Mouse (Mus musculus) neutrophil, adult 83 days (primary cell): Measurements from ENCODE around the gene Retreg1. TPM values are rescaled to one million over a fixed set of nuclear protein-coding genes. Genes with fewer than 3 reads are reported as not detected.

Source experiments
- total RNA-seq, 2 experiments: library from RNA; stranded (reverse); gene quantifications; one replicate each; pipeline ENCODE4 v1.2.4; 2023

Gene Retreg1
- total RNA-seq = 10 to 100 TPM; 58.4 to 66.6 TPM

GRCm38 (mm10) chr15:25843086-25843991 is at the start of gene Retreg1:
TSS of gene Retreg1 (plus strand) at chr15:25843180.

DNA sequence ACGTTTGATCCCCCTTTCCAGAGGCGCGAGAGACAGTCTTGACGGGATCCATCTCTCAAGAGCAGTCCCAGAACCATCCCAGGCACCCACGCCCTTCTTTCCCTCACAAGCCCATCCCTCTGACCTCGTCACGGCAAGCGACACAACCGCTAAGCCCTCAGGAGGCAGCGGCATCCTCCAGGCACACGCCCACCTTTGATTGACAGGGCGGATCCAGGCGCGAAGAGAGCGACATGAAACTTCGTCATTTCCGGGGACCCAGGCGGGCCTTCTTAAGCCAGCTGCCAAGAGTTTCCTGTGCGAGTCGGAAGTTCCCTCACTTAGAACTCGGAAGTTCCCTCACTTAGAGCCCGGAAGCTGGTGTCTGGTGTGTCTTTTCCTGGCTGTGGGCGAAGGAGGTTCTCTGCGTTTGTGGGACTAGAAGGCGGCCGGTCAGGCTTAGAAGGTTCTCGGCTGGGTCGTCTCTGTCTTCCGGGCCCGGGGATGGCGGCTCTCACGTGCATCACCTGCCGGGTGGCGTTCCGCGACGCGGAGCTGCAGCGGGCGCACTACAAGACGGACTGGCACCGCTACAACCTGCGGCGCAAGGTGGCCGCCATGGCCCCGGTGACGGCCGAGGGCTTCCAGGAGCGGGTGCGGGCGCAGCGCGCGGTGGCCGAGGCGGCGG is 141.2 kb downstream of the Retreg1 start, which contains the start of gene Zfp622:
TSS of gene Zfp622 (plus strand) at position 300 of the 667 bp plus-strand sequence.

Other genes with a start within 250 kb of the Retreg1 start
- 1 to 10 TPM; 1.9 to 2.1 TPM for gene Myo10, start 220.7 kb upstream of the Retreg1 start, total RNA-seq
- 100 to 1,000 TPM; 128 to 133 TPM for gene Zfp622, start 141.2 kb downstream of the Retreg1 start, total RNA-seq